In genomic region chr5:100249757-100250156, GRCm38 (mm10) we compare ENCODE assay signal across 10 mouse cellular contexts.
DNase-seq lines count a peak whose midpoint lies in the region; ATAC-seq and TF ChIP-seq lines count a peak whose summit lies in the region.
"Had no signal": no experiment of that assay in that cellular context is flagged by ENCODE, and none has a peak within 500 bp of the region (broad histone marks: within the 10 kb centered on the region; RNA-seq: fewer than 3 reads in every experiment).

No protein-coding gene starts in this region.

- no peak for TF ChIP-seq POLR2A in bone marrow, adult 2 months (IDR thresholded peaks at IDR 0.05; ENCODE audit: borderline replicate concordance, control insufficient read depth, low read depth, low read length)

- no peak overlapping the region for H3K4me2 ChIP-seq in intestine, embryonic 14.5 days (ENCODE audit: low read length)
- H3K4me2 ChIP-seq in intestine, embryonic 16.5 days (ENCODE audit: low read depth, low read length) = no peak overlapping the region
- H3K4me2 ChIP-seq: neural tube, embryonic 12.5 days had no signal

- H3K36me3 ChIP-seq in intestine, embryonic 14.5 days (ENCODE audit: control insufficient read depth, insufficient read depth, low read length) = no peaks in the 10 kb centered on the region
- no peaks in the 10 kb centered on the region for H3K36me3 ChIP-seq in intestine, embryonic 16.5 days (ENCODE audit: control insufficient read depth, insufficient read depth, low read length)
- H3K36me3 ChIP-seq: neural tube, embryonic 12.5 days had no signal

- no peaks in the 10 kb centered on the region for H3K9me3 ChIP-seq in intestine, embryonic 14.5 days (ENCODE audit: control insufficient read depth, low read length)
- H3K9me3 ChIP-seq in intestine, embryonic 16.5 days (ENCODE audit: control insufficient read depth, low read length) = no peaks in the 10 kb centered on the region
- H3K9me3 ChIP-seq: neural tube, embryonic 12.5 days had no signal

- no peaks in the 10 kb centered on the region for H3K27me3 ChIP-seq in intestine, embryonic 14.5 days (replicated peaks; ENCODE audit: control insufficient read depth, insufficient read depth, low read length)
- H3K27me3 ChIP-seq in intestine, embryonic 16.5 days (replicated peaks; ENCODE audit: control insufficient read depth, insufficient read depth, low read length) = no peaks in the 10 kb centered on the region
- H3K27me3 ChIP-seq: neural tube, embryonic 12.5 days had no signal

- WGBS in intestine, embryonic 14.5 days = 63% methylated on average over 3 of the region's 3 CpGs
- 58% methylated on average over 3 of the region's 3 CpGs for WGBS in intestine, embryonic 16.5 days
- WGBS in bone marrow, adult 2 months = 57% methylated on average over 3 of the region's 3 CpGs

- H3K27ac ChIP-seq in intestine, embryonic 14.5 days (ENCODE audit: low read depth) = no peak overlapping the region
- no peak overlapping the region for H3K27ac ChIP-seq in intestine, embryonic 16.5 days (ENCODE audit: low read length)
- no peak overlapping the region for H3K27ac ChIP-seq in bone marrow, adult 2 months (ENCODE audit: control insufficient read depth, insufficient read depth, low read depth, low read length, poor library complexity)
- H3K27ac ChIP-seq: neural tube, embryonic 12.5 days had no signal

- H3K9ac ChIP-seq in intestine, embryonic 14.5 days (ENCODE audit: low read length) = no peak overlapping the region
- H3K9ac ChIP-seq in intestine, embryonic 16.5 days (ENCODE audit: low read depth, low read length) = no peak overlapping the region
- H3K9ac ChIP-seq: neural tube, embryonic 12.5 days had no signal

- peak; percentile 66 for DNase-seq in intestine, embryonic 14.5 days (ENCODE audit: low spot score)
- peak; percentile 23 for DNase-seq in CD4-positive helper T cell, adult 2 months (ENCODE audit: low read depth, low spot score)
- peak; percentile 38 for DNase-seq in lung, postnatal 14 days
- DNase-seq in cerebellum, adult 11 months = no peak
- DNase-seq in testis, postnatal 10 days (ENCODE audit: low spot score) = no peak
- DNase-seq in layer of hippocampus, postnatal 36 days = no peak
- DNase-seq: adrenal gland, postnatal 25 days had no signal

- no peak for ATAC-seq in intestine, embryonic 14.5 days (replicated peaks; ENCODE audit: low FRiP score, low TSS enrichment, low read depth)
- no peak for ATAC-seq in intestine, embryonic 16.5 days

- H3K4me1 ChIP-seq in intestine, embryonic 14.5 days (replicated peaks; ENCODE audit: control insufficient read depth, insufficient read depth, low read length) = 0 out of 2 replicates have a peak, but pooled peaks cover 3% of the 10 kb centered on the region
- no peaks in the 10 kb centered on the region for H3K4me1 ChIP-seq in intestine, embryonic 16.5 days (ENCODE audit: control insufficient read depth, insufficient read depth, low read length)
- peaks cover 3% of the 10 kb centered on the region for H3K4me1 ChIP-seq in bone marrow, adult 2 months (ENCODE audit: control insufficient read depth, insufficient read depth, low read length)
- H3K4me1 ChIP-seq: neural tube, embryonic 12.5 days had no signal

- peak; percentile 49; the same call in 1 of the 2 replicates for TF ChIP-seq CTCF in bone marrow, adult 2 months (IDR thresholded peaks at IDR 0.05; ENCODE audit: control insufficient read depth, insufficient read depth, low read length)

- no peak overlapping the region for H3K4me3 ChIP-seq in intestine, embryonic 14.5 days (ENCODE audit: low read depth, low read length)
- H3K4me3 ChIP-seq in intestine, embryonic 16.5 days (ENCODE audit: low read length) = no peak overlapping the region
- H3K4me3 ChIP-seq in bone marrow, adult 2 months (replicated peaks; ENCODE audit: control insufficient read depth, low read depth, low read length) = no peak overlapping the region
- H3K4me3 ChIP-seq: neural tube, embryonic 12.5 days had no signal

Comparison
In these comparisons a context has a peak if more than half of its experiments do, and no peak if none do; other contexts are left out.
1. DNase-seq: peak in intestine, embryonic 14.5 days (single experiment), CD4-positive helper T cell, adult 2 months (single experiment) and lung, postnatal 14 days (single experiment); none in cerebellum, adult 11 months (single experiment), testis, postnatal 10 days (single experiment) and layer of hippocampus, postnatal 36 days (0 of 2).